Mouse (Mus musculus): Measurements from ENCODE around the gene Ppp5c. TPM values are rescaled to one million over a fixed set of nuclear protein-coding genes. Genes with fewer than 3 reads are reported as not detected.

Ppp5c gene
- total and polyA plus RNA-seq, 3 experiments: 94.2 to 249 (median 178) TPM

GRCm38 (mm10) chr7:16988405-16988804 lies 39.3 kb downstream of the Ppp5c start:
- no peaks in the 10 kb centered on the region for H3K9me3 ChIP-seq (replicated peaks; ENCODE audit: insufficient read depth, low read length)
- H3K4me1 ChIP-seq (ENCODE audit: control insufficient read depth in 1 of 2, insufficient read depth in 2 of 2, low read length in 2 of 2): peaks cover 4 to 9% of the 10 kb centered on the region in 2 experiments
- H3K79me2 ChIP-seq (ENCODE audit: control insufficient read depth, insufficient read depth, low read length, poor library complexity): no peaks in the 10 kb centered on the region
- H3K36me3 ChIP-seq (ENCODE audit: control insufficient read depth in 1 of 2, insufficient read depth in 2 of 2, low read length in 2 of 2): peaks cover 0 to 11% of the 10 kb centered on the region in 2 experiments; a peak in 2 of 4 replicates
- DNase-seq (ENCODE audit: low read depth, low spot score): no peak
- no peak overlapping the region for H3K9ac ChIP-seq (ENCODE audit: control insufficient read depth, low read depth, low read length, poor library complexity, severe bottlenecking)
- TF ChIP-seq SMC3 (IDR thresholded peaks at IDR 0.05; ENCODE audit: low read depth, low read length): no peak
- no peak for TF ChIP-seq RAD21 (IDR thresholded peaks at IDR 0.05; ENCODE audit: low read depth, low read length)
- TF ChIP-seq NRF1 (IDR thresholded peaks at IDR 0.05; ENCODE audit: insufficient read depth, low read depth, low read length, poor library complexity, severe bottlenecking): no peak
- no peak for TF ChIP-seq MAX (IDR thresholded peaks at IDR 0.05; ENCODE audit: low read length)
- no peak for TF ChIP-seq ZKSCAN1 (IDR thresholded peaks at IDR 0.05; ENCODE audit: low read depth, low read length)
- TF ChIP-seq ETS1 (IDR thresholded peaks at IDR 0.05; ENCODE audit: low read depth, low read length): no peak
- no peak for TF ChIP-seq SIN3A (IDR thresholded peaks at IDR 0.05; ENCODE audit: low read length)
- no peak for TF ChIP-seq USF1 (IDR thresholded peaks at IDR 0.05; ENCODE audit: low read depth, low read length)
- TF ChIP-seq ZNF384 (IDR thresholded peaks at IDR 0.05; ENCODE audit: low read depth, low read length): no peak
- no peak for TF ChIP-seq TBP (IDR thresholded peaks at IDR 0.05; ENCODE audit: low read depth, low read length)
- TF ChIP-seq ZC3H11A (IDR thresholded peaks at IDR 0.05; ENCODE audit: low read depth, low read length): no peak
- TF ChIP-seq POLR2AphosphoS2 (IDR thresholded peaks at IDR 0.05; ENCODE audit: low read length): no peak
- no peak for TF ChIP-seq NELFE (IDR thresholded peaks at IDR 0.05; ENCODE audit: low read depth, low read length)
- no peak for TF ChIP-seq TAL1 (IDR thresholded peaks at IDR 0.05; ENCODE audit: low read length)
- no peak for TF ChIP-seq MYC (IDR thresholded peaks at IDR 0.05; ENCODE audit: low read depth, low read length)
- no peaks in the 10 kb centered on the region for H3K27me3 ChIP-seq (ENCODE audit: control insufficient read depth in 1 of 2, insufficient read depth in 2 of 2, low read length in 2 of 2)
- H3K27ac ChIP-seq (ENCODE audit: control insufficient read depth, low read depth, low read length): no peak overlapping the region
- H3K4me3 ChIP-seq (ENCODE audit: control insufficient read depth in 1 of 2, insufficient read depth in 1 of 2, low read depth in 2 of 2, low read length in 2 of 2): no peak overlapping the region

- no peak overlapping the region for H3K4me3 ChIP-seq (ENCODE audit: control insufficient read depth in 1 of 2, insufficient read depth in 1 of 2, low read depth in 2 of 2, low read length in 2 of 2)
- no peaks in the 10 kb centered on the region for H3K79me2 ChIP-seq (ENCODE audit: control insufficient read depth, insufficient read depth, low read length, poor library complexity)
- TF ChIP-seq MAFK (IDR thresholded peaks at IDR 0.05; ENCODE audit: borderline replicate concordance, low read depth, low read length): no peak
- TF ChIP-seq GABPA (IDR thresholded peaks at IDR 0.05; ENCODE audit: low read depth, low read length): no peak
- no peaks in the 10 kb centered on the region for H3K9me3 ChIP-seq (replicated peaks; ENCODE audit: insufficient read depth, low read length)
- no peak for DNase-seq (ENCODE audit: low read depth, low spot score)
- peaks cover 4 to 9% of the 10 kb centered on the region in 2 experiments for H3K4me1 ChIP-seq (ENCODE audit: control insufficient read depth in 1 of 2, insufficient read depth in 2 of 2, low read length in 2 of 2)
- H3K9ac ChIP-seq (ENCODE audit: control insufficient read depth, low read depth, low read length, poor library complexity, severe bottlenecking): no peak overlapping the region
- H3K27me3 ChIP-seq (ENCODE audit: control insufficient read depth in 1 of 2, insufficient read depth in 2 of 2, low read length in 2 of 2): no peaks in the 10 kb centered on the region
- H3K36me3 ChIP-seq (ENCODE audit: control insufficient read depth in 1 of 2, insufficient read depth in 2 of 2, low read length in 2 of 2): peaks cover 0 to 11% of the 10 kb centered on the region in 2 experiments; a peak in 2 of 4 replicates
- H3K27ac ChIP-seq (ENCODE audit: control insufficient read depth, low read depth, low read length): no peak overlapping the region
Measured at GRCm38 (mm10) chr7:16987541-16988149, 40.1 kb downstream of the Ppp5c start.
